Mouse (Mus musculus) myocyte (in vitro differentiated cells): ENCODE measurements around the gene Dnaja2. TPM values are rescaled to one million over a fixed set of nuclear protein-coding genes. Genes with fewer than 3 reads are reported as not detected.

Source experiments
- H3K27me3 ChIP-seq: one replicate; pipeline ENCODE4 v1.6.1; 2011; ENCODE audit not compliant: control insufficient read depth, insufficient read depth, insufficient read length
- H3K36me3 ChIP-seq: one replicate; pipeline ENCODE4 v1.6.1; 2011; ENCODE audit not compliant: control insufficient read depth, insufficient read depth
- H3K4me2 ChIP-seq: one replicate; pipeline ENCODE4 v1.6.1; 2011; ENCODE audit warnings: low read depth, control low read depth
- H3K4me3 ChIP-seq: one replicate; pipeline ENCODE4 v1.5.1; 2011; ENCODE audit warnings: mild to moderate bottlenecking, control low read depth, moderate library complexity
- H3K79me2 ChIP-seq: one replicate; pipeline ENCODE4 v1.6.1; 2011; ENCODE audit not compliant: control insufficient read depth, insufficient read depth
- H3ac ChIP-seq: one replicate; pipeline ENCODE4 v1.6.1; 2011; ENCODE audit not compliant: control insufficient read depth, insufficient read length
- CEBPB ChIP-seq: IDR thresholded peaks from 2 replicates; pipeline ENCODE4 v1.6.1; 2011; ENCODE audit warnings: mild to moderate bottlenecking, moderate library complexity; ENCODE audit not compliant: poor library complexity, insufficient read depth, severe bottlenecking
- E2F4 ChIP-seq: IDR thresholded peaks from one replicate; pipeline ENCODE4 v1.6.1; 2011; ENCODE audit warnings: mild to moderate bottlenecking, control low read depth, moderate library complexity; ENCODE audit not compliant: insufficient read depth
- MAX ChIP-seq: IDR thresholded peaks from one replicate; pipeline ENCODE4 v1.6.1; 2011; ENCODE audit warnings: low read depth, mild to moderate bottlenecking, control low read depth
- MYOD1 ChIP-seq, 3 experiments: IDR thresholded peaks; one replicate each; pipeline ENCODE4 v1.6.1; 2011; ENCODE audit warnings: control low read depth in 2 of 3, low read depth in 2 of 3, mild to moderate bottlenecking in 2 of 3, moderate library complexity in 1 of 3; ENCODE audit not compliant: insufficient read length in 2 of 3, control insufficient read depth in 1 of 3
- MYOG ChIP-seq, 3 experiments: IDR thresholded peaks; one replicate each; pipeline ENCODE4 v1.6.1; 2011; ENCODE audit warnings: control low read depth in 2 of 3, low read depth in 2 of 3, mild to moderate bottlenecking in 2 of 3; ENCODE audit not compliant: insufficient read length in 2 of 3, control insufficient read depth in 1 of 3, insufficient read depth in 1 of 3
- POLR2A ChIP-seq: IDR thresholded peaks from one replicate; pipeline ENCODE4 v1.6.1; 2011; ENCODE audit warnings: low read depth, mild to moderate bottlenecking, control low read depth, moderate library complexity; ENCODE audit not compliant: insufficient read length
- POLR2AphosphoS2 ChIP-seq: IDR thresholded peaks from one replicate; pipeline ENCODE4 v1.6.1; 2011; ENCODE audit warnings: low read depth, control low read depth; ENCODE audit not compliant: insufficient read length
- REST ChIP-seq: IDR thresholded peaks from one replicate; pipeline ENCODE4 v1.6.1; 2011; ENCODE audit warnings: mild to moderate bottlenecking, control low read depth, moderate library complexity; ENCODE audit not compliant: insufficient read depth, insufficient read length
- SRF ChIP-seq: IDR thresholded peaks from one replicate; pipeline ENCODE4 v1.6.1; 2011; ENCODE audit warnings: low read depth; ENCODE audit not compliant: control insufficient read depth, insufficient read length
- TCF12 ChIP-seq: IDR thresholded peaks from one replicate; pipeline ENCODE4 v1.6.1; 2011; ENCODE audit warnings: mild to moderate bottlenecking, control low read depth; ENCODE audit not compliant: poor library complexity, insufficient read depth, severe bottlenecking
- TCF3 ChIP-seq: IDR thresholded peaks from one replicate; pipeline ENCODE4 v1.6.1; 2011; ENCODE audit warnings: low read depth, control low read depth; ENCODE audit not compliant: insufficient read length
- USF1 ChIP-seq: IDR thresholded peaks from one replicate; pipeline ENCODE4 v1.6.1; 2011; ENCODE audit warnings: low read depth, mild to moderate bottlenecking, control low read depth, moderate library complexity
- polyA plus RNA-seq: library from polyadenylated mRNA; unstranded; fragments of >200 nt; fragmentation: generic; extraction: Trizol; gene quantifications from one replicate; pipeline ENCODE4 v1.2.1, GENCODE M21; 2012; ENCODE audit warnings: missing spikeins

Dnaja2 gene
- polyA plus RNA-seq, 1 experiment = 104 TPM

DNA sequence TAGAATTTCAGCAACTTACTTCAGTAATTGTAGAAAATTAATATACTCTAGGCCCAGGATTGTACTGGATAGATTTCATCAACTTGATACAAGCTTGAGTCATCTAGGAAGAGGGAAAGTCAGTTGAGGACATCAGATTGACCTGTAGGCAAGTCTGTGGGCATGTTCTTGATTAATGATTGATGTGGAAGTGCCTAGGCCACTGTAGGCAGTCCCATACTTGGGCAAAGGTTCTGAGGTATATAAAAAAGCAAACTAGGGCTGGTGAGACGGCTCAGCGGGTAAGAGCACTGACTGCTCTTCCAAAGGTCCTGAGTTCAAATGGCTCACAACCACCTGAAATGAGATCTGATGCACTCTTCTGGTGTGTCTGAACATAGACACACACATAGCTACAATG is 12.7 kb upstream of the Dnaja2 start:
- no peak overlapping the region for H3K4me2 ChIP-seq
- no peak overlapping the region for H3ac ChIP-seq
- H3K27me3 ChIP-seq = no peaks in the 10 kb centered on the region
- TF ChIP-seq POLR2A = no peak
- no peak for TF ChIP-seq MAX
- no peak for TF ChIP-seq TCF12
- no peak for TF ChIP-seq SRF
- no peak for TF ChIP-seq POLR2AphosphoS2
- no peak for TF ChIP-seq REST
- TF ChIP-seq MYOD1 (IDR thresholded peaks at IDR 0.05; ENCODE audit: control insufficient read depth in 1 of 3, insufficient read length in 2 of 3, low read depth in 2 of 3) = no peak
- TF ChIP-seq TCF3 = no peak
- no peak for TF ChIP-seq E2F4
- TF ChIP-seq USF1 = no peak
- no peak for TF ChIP-seq MYOG (IDR thresholded peaks at IDR 0.05; ENCODE audit: control insufficient read depth in 1 of 3, insufficient read depth in 1 of 3, insufficient read length in 2 of 3, low read depth in 2 of 3)
- no peaks in the 10 kb centered on the region for H3K79me2 ChIP-seq
- H3K4me3 ChIP-seq = no peak overlapping the region
- H3K36me3 ChIP-seq = no peaks in the 10 kb centered on the region

DNA sequence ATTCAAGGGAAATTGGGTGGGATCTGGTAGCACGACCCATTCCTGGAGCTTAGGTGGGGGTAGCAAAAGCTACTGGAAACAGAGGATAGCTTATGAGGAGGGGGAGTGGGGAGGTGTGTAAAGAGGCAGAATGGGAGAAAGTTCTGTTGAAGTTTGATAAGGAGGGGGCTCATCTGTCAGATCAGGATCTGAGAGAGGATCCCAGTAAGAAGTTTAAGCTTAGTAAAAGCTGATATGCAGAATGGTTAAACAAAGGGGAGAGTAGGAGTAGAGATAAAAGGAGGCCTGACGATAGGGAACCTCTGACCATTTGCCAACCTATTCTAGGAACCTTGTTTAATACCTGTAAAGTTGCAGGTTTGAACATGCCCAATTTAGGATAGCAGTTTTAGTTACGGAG is 10.0 kb upstream of the Dnaja2 start:
- Histone ChIP-seq H3K36me3 (no peaks in the 10 kb centered on the region), H3K27me3 (no peaks in the 10 kb centered on the region), H3ac (no peak overlapping the region), H3K79me2 (no peaks in the 10 kb centered on the region), H3K4me3 (no peak overlapping the region), H3K4me2 (no peak overlapping the region)
- TF ChIP-seq TCF3 (no peak), REST (no peak), MYOG (IDR thresholded peaks at IDR 0.05; ENCODE audit: control insufficient read depth in 1 of 3, insufficient read depth in 1 of 3, insufficient read length in 2 of 3, low read depth in 2 of 3) (no peak), SRF (no peak), MAX (no peak), CEBPB (no peak), USF1 (no peak), POLR2AphosphoS2 (no peak), TCF12 (no peak), E2F4 (no peak)

DNA sequence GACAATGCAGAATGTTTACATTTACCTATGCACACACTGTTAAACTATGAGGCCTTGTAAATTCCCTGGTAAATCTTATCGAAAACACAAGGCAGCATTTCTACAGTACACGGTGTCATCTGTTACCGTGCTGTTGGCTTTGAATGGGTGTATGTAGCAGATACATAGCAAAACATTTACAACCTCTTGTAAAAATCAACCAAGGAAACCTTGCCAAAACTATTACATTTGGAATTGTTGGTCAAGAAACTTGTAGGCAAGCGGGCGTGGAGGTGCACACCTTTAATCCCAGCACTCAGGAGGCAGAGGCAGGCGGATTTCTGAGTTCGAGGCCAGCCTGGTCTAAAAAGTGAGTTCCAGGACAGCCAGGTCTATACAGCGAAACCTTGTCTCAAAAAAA is 8.2 kb upstream of the Dnaja2 start:
- Histone ChIP-seq H3K4me2 (no peak overlapping the region), H3K27me3 (no peaks in the 10 kb centered on the region), H3ac (no peak overlapping the region), H3K4me3 (no peak overlapping the region), H3K36me3 (no peaks in the 10 kb centered on the region), H3K79me2 (no peaks in the 10 kb centered on the region)
- TF ChIP-seq REST (no peak), CEBPB (no peak), POLR2A (no peak), E2F4 (no peak), MAX (no peak)

DNA sequence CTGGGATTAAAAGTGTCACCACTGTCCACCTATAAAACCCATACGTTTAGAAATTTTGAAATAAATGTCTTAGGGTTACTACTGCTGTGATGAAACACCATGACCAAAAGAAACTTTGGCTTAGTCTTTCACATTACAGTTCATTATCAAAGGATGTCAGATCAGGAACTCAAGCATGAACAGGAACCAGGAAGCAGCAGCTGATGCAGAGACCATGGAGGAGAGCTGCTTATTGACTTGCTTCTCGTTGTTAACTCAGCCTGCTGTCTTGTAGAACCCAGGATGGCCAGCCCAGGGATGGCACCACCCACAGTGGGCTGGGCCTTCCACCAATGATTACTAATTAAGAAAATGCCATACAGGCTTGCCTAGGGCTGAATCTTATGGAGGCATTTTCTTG is 4.8 kb upstream of the Dnaja2 start:
- TF ChIP-seq MYOD1 (IDR thresholded peaks at IDR 0.05; ENCODE audit: control insufficient read depth in 1 of 3, insufficient read length in 2 of 3, low read depth in 2 of 3) (no peak), TCF3 (no peak), USF1 (no peak), MYOG (IDR thresholded peaks at IDR 0.05; ENCODE audit: control insufficient read depth in 1 of 3, insufficient read depth in 1 of 3, insufficient read length in 2 of 3, low read depth in 2 of 3) (no peak), POLR2AphosphoS2 (no peak), MAX (no peak), SRF (no peak), CEBPB (no peak), E2F4 (no peak), TCF12 (no peak), POLR2A (no peak), REST (no peak)
- no peak overlapping the region for H3K4me2 ChIP-seq
- H3K4me3 ChIP-seq = no peak overlapping the region
- H3ac ChIP-seq = no peak overlapping the region
- H3K27me3 ChIP-seq = no peaks in the 10 kb centered on the region
- no peaks in the 10 kb centered on the region for H3K79me2 ChIP-seq
- H3K36me3 ChIP-seq = no peaks in the 10 kb centered on the region

DNA sequence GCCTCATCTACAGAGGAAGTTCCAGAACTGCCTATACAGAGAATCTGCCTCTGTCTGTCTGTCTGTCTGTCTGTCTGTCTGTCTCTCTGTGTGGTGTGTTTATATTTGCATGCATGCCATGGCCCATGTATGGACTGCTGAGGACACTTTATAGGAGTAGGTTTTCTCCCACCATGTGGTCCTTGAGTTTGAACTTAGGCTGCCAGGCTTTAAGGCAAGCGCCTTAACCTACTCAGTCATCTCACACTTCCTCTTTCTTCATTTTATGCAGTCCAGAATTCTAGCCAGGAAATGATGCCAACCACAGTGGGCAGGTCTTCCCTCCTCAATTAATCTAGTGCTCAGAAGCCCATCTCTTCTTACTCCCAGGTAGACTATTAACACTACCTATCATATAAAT is 4.1 kb upstream of the Dnaja2 start:
- H3K79me2 ChIP-seq = peaks cover 5% of the 10 kb centered on the region

More for the DNA sequence above, 4.1 kb upstream of the Dnaja2 start:
- TF ChIP-seq REST = no peak
- no peak for TF ChIP-seq TCF12
- no peak for TF ChIP-seq POLR2AphosphoS2
- TF ChIP-seq MYOD1 (IDR thresholded peaks at IDR 0.05; ENCODE audit: control insufficient read depth in 1 of 3, insufficient read length in 2 of 3, low read depth in 2 of 3) = no peak
- no peak for TF ChIP-seq MAX
- no peak for TF ChIP-seq USF1
- TF ChIP-seq TCF3 = no peak
- no peak for TF ChIP-seq SRF
- TF ChIP-seq MYOG (IDR thresholded peaks at IDR 0.05; ENCODE audit: control insufficient read depth in 1 of 3, insufficient read depth in 1 of 3, insufficient read length in 2 of 3, low read depth in 2 of 3) = no peak
- no peak for TF ChIP-seq E2F4
- no peak for TF ChIP-seq POLR2A
- TF ChIP-seq CEBPB = no peak
- H3ac ChIP-seq = no peak overlapping the region
- H3K27me3 ChIP-seq = no peaks in the 10 kb centered on the region
- H3K4me2 ChIP-seq = no peak overlapping the region
- no peaks in the 10 kb centered on the region for H3K36me3 ChIP-seq
- H3K4me3 ChIP-seq = no peak overlapping the region
